Mouse (Mus musculus): Measurements from ENCODE around the gene Cacna2d2.
"Not testable (repeated sequence)": the region's sequence is repeated elsewhere in the genome, so short reads cannot be mapped to it uniquely, and the experiment has no call there.

Cacna2d2 gene

GRCm38 (mm10) chr9:107571534-107572326 is 172.3 kb downstream of the Cacna2d2 start:
- ATAC-seq (ENCODE audit: insufficient number of reproducible peaks, low FRiP score, low TSS enrichment): no peak

- ATAC-seq (ENCODE audit: insufficient number of reproducible peaks, low FRiP score, low TSS enrichment): no peak
Observed at GRCm38 (mm10) chr9:107572327-107572662, 172.9 kb downstream of the Cacna2d2 start.

- not testable (repeated sequence) for ATAC-seq (ENCODE audit: insufficient number of reproducible peaks, low FRiP score, low TSS enrichment)
Observed at GRCm38 (mm10) chr9:107573774-107574173, 174.4 kb downstream of the Cacna2d2 start.

GRCm38 (mm10) chr9:107575579-107576356 is 176.4 kb downstream of the Cacna2d2 start:
- ATAC-seq (ENCODE audit: insufficient number of reproducible peaks, low FRiP score, low TSS enrichment): no peak

DNA sequence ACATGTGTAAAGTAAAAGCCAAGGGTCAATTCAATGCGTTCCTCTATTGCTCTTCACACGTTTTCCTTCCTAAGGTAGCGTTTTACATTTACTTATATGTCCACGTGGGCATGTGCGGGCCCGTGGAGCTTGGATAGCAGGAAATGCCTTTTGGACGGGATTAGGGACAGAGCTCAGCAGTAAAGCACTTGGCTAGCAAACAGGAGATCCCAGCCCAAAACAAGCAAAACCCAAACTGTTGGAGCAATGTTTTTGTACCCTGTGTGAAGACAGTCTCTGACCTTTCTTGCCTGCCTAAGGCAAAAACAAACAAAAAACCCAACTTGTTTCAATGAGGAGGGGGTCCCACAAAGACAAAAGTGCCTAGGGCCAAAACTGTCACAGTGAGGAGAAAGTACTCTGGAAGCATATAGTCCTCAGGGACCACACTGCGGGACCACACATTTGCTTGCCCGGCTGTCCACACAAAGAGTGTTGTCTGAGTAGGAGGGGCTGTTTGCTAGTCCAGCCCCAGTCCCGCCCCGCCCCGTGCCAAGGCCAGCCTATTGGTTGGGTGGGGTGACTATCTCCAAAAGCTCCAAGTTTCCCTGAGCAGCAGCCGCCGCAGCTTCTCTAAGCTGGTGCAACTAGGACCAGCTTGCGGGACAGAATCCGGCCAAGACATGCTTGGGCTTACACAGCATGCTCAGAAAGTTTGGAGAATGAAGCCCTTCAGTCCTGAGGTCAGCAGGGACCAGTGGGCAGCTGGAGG is 177.1 kb downstream of the Cacna2d2 start, which contains the start of gene Hyal1:
Gene Hyal1, plus strand, starts transcription at position 571 of the 751 bp plus-strand sequence.
- ATAC-seq (ENCODE audit: insufficient number of reproducible peaks, low FRiP score, low TSS enrichment): no peak

GRCm38 (mm10) chr9:107577871-107578270 is 178.5 kb downstream of the Cacna2d2 start:
- no peak for ATAC-seq (ENCODE audit: insufficient number of reproducible peaks, low FRiP score, low TSS enrichment)

- ATAC-seq (ENCODE audit: insufficient number of reproducible peaks, low FRiP score, low TSS enrichment): no peak
Observed at GRCm38 (mm10) chr9:107578587-107578986, 179.2 kb downstream of the Cacna2d2 start, which contains the start of gene Naa80. Gene Naa80, plus strand, starts transcription at chr9:107578887.
